Mouse (Mus musculus) c-Kit-positive CD71-negative TER-119-negative erythroid progenitor cells, embryonic 14.5 days (primary cell): Measurements from ENCODE around the gene Orai1.

Experiments
- DNase-seq: peaks from one replicate; pipeline ENCODE4 v3.0.0-alpha.2; 2013; ENCODE audit warnings: low read depth

The Orai1 gene

GRCm38 (mm10) chr5:122997205-122998204, 17.4 kb upstream of the Orai1 start:
- DNase-seq, result no peak

DNA sequence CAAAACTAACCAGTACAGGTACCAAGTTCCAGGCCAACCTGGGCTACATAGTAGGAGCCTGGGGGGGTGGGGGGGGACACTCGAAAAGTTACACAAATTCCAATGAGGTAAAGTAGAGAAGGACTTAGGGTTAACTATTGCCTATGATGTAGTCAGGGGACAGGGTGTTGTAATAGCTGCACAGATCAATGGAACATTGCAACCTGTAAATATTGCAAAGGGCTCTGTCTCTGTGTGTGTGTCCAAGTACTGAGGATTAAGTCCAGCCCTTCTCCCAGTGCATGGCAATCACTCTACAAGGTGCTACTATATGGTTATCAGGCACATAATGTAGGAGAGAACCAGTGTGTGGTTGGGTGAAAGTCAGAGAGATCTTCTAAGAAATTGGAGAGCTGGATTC, 14.0 kb upstream of the Orai1 start:
- DNase-seq, result no peak

- no peak for DNase-seq
Measured at GRCm38 (mm10) chr5:123005716-123006592, 8.9 kb upstream of the Orai1 start.

DNA sequence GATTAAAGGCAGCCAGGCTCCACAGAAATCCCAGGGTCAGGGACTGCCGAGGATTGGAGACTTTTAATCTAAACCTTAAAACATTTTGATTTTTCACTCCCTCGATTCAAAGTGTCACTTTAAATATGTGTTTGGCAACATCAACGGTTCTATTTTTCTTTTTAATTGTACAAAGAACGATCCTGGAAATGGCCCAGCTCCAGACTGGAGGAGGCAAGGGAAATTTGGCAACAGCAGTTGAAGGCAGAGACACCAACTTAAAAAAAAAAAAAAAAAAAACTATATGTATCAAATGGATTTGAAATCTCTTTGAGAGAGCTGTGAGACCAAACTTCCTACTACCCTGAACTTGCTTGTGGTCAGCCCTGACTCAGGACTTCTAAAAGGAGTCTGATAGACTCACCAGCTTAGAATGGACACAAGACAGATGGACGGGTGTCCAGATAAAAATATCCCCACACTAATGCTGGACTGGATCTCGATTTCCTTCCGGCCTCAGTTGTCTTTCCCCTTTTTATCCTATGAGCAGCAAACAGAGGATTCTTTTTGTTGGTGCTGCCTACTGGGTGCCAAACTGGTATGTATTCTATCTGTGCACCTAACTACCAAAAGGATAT, 5.9 kb upstream of the Orai1 start:
- no peak for DNase-seq

- DNase-seq, result no peak
Measured at GRCm38 (mm10) chr5:123009873-123010272, 5.0 kb upstream of the Orai1 start.

GRCm38 (mm10) chr5:123010806-123011205, 4.1 kb upstream of the Orai1 start:
- DNase-seq, result no peak

DNA sequence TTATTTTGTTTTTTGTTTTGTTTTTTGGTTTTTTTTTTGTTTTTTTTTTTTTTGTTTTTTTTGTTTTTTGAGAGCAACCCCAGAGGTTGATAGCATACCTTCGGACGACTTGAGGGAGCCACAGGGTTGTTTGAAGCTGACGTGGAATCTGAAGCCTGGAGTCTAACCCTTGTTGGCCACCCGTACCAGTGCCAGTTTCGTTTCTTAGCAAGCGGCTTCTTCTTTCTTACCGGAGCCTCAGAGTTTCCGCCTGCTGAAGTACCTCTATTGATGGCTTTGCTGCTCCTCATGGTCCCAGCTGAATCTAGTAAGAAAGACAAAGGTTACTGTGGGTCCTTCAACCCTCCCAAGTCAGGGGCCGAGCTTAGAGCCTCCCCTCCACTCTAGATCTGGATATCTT, 3.2 kb upstream of the Orai1 start:
- DNase-seq, result no peak

DNA sequence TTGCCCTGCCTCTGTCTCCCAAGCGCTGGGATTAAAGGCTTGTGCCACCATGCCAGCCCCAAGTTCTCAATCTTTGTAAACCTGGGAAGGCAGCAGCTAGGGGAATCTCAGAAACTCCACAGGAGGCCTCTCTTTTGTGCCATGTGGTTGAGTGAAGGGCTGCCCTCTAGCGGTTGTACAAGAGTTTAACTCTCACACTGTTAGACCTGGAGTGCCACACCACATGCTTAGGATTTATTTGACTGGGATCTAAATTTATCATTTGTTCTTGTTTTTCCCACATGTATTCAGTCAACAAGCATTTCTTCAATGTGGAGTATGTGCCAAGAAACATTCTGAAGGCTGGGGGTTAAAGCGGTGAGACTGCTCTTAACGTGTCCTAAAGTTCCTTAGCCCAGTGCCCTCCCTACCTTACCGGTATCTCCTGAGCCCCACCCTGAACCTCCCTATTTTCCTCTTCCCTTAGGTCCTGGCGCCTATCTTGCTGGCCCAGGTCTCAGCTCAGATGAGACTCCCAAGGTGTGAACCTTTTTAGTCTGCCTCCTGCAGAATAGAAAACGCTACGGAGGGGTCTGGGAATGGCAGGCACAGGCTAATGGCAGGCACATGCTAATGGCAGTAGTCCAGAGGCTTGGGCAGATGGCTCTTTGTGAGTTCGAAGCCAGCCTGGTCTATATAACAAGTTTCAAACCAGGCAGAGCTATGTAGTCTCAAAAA, 1.1 kb upstream of the Orai1 start:
- no peak for DNase-seq

GRCm38 (mm10) chr5:123015915-123016314, 1.0 kb downstream of the Orai1 start:
- DNase-seq, result no peak

DNA sequence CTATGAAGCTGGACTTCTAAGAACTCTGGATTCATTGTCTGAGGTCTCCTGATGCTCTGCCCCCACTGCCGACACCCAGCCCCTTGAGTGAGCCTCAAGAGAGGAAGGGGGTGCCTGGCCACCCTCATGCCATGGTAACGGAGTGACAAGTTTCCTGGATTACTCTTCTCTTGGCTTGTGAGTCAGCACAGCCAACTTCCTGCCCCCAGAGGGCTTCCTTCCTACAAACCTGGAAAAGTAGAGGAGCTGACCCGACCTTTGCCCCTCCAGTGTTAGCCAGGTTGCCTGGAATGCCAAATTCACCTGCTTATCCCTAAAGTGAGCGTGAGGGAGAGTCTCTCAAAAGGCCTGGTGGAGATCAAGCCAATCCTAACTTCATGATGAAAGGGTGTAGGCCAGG, 2.6 kb downstream of the Orai1 start:
- no peak for DNase-seq

DNA sequence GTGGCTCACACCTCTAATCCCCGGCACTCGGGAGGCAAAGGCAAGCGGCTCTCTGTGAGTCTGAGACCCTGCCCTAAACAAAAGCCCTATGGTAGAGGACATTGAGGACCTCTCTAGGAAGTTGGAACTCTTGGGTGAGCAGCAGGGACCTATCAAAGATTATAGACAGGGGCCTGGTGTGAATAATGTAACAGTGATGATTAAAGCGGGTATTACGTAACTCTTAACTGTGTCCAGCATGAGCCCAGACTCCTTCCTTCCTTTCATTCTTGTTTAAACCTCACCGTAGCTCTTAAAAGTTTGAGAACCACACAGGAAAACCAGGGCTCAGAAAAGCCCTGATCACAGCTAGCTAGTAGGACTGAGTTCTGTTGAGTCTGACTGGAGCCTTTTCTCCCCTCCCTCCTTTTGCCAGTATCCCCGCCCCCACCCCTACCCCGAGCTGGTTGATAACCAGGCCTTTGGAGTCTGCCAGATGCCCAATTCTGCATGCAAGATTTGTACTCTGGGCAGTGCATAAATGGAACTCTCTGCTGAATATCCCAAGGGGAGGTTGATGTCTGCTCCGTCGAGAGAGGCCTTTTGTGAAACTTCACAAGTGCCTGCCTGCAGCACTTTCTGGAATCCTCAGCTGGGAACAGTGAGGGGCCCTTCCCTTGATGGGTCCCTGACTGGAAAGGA, 4.6 kb downstream of the Orai1 start:
- DNase-seq, result no peak

DNA sequence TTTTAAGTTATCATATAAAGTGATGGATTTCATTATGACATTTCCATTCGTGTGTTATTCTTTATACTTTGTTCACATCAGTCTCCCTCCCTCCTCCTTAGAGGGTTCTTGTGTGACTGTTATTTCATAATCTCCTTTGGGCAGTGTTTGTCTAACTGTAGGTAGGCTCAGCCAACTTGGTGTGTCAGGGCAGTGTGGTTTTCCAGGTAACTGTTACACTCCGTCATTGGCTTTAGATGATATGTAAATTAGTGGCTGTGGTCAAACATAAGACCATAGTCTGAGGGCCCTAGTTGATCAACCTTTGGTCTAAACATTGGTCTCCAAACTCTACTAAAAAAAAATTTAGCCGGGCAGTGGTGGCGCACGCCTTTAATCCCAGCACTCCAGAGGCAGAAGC, 5.6 kb downstream of the Orai1 start:
- no peak for DNase-seq

DNA sequence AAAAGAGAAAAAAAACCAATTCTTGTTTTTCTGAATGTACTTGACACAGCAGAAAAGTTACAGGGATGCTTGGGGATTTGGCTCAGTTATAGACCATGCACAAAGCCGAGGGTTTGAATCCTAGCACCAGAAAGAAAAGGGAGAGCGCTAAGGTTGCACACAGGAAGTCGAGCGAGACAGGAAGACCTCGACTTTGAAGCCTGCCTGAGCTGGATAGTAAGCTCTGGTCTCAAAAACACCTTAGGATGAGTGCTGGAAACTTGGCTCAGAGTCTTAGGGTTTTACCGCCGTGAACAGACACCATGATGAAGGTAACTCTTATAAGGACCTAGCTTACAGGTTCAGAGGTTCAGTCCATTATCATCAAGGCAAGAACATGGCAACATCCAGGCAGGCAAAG, 6.6 kb downstream of the Orai1 start:
- DNase-seq, result no peak

GRCm38 (mm10) chr5:123023049-123023448, 8.2 kb downstream of the Orai1 start:
- DNase-seq, result no peak

GRCm38 (mm10) chr5:123024312-123024711, 9.4 kb downstream of the Orai1 start:
- no peak for DNase-seq

DNA sequence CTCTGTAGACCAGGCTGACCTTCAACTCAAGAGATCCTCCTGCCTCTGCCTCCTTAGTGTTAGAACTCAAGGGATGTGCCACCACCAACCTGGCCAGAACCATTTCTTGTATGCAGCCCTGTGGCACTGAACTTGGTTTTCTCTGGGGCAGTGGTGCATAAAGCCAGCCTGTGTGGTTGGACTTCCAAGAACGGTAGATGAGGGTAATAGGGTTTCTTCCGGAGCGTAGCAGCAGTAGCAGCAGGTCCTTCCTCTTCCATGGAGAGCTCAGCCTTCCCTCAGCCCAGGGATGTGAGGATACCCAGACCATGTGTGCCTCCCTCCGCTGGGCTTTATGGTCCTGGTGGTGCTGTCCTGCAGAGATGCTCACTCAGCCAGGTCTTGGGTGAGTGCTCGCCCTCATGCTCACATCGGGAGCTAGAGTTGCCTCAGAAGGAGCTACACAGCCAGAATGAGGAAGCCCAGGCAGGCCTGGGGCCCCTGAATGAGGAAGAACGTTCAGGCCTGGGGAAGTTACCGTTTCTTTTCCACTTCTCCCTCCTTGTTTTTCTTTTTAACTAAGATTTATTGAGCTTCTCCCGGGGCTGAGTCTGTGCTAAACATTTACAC, 10.2 kb downstream of the Orai1 start:
- no peak for DNase-seq

DNA sequence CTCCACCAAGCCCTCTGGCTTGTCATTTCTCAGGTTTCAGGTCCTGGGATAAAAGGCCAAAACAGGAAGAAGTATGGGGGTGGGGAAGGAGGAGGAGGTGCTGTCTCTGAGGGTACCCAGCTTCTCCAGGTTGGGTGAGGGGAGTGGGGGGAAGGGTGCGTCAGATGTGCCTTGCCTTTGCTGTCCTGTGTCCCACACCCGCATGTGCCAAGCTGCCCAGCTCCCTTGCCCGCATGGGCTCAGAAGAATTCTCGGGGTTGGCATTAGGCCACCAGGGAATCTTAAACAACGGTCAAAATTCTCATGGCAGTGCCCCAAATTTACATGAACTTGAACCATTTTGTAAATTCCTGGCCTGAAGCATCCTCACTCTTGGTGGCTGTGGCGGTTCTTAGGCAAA, 11.5 kb downstream of the Orai1 start:
- no peak for DNase-seq

- DNase-seq, result no peak
Measured at GRCm38 (mm10) chr5:123027436-123027835, 12.6 kb downstream of the Orai1 start.

GRCm38 (mm10) chr5:123029729-123030128, 14.9 kb downstream of the Orai1 start:
- DNase-seq, result no peak

GRCm38 (mm10) chr5:123031312-123031711, 16.4 kb downstream of the Orai1 start:
- DNase-seq, result no peak
